Mouse (Mus musculus) cerebellum, adult (tissue): ENCODE results near the gene Nudt8.

ENCODE experiments used
- ATAC-seq: cut with Nextera tagmentation; 2 replicates; pipeline ENCODE4 v1.9.2; 2017; ENCODE audit warnings: mild to moderate bottlenecking, moderate library complexity, mixed read lengths; ENCODE audit not compliant: insufficient number of reproducible peaks, low FRiP score, low TSS enrichment

Nudt8 gene

DNA sequence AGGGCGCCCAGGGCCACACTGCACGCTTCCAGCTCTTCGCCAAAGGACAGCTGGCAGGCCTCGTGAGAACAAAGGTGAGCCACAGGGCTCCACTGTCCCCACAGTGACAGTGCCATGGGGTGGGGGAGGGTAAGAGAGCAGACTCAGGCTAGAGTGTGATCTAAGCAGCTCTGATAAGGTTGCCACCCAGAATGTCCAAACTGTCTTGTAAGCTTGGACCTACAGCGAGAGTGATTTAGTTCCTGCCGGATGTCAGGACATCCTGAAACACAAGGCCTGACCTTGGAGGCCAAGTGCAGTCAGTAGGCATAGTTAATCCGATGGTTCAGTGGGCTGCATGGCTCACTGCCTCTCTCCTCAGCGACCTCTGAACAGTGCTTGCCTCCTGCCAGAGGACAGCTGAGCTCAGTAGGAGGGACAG lies 15.1 kb upstream of the Nudt8 start:
- no peak for ATAC-seq

DNA sequence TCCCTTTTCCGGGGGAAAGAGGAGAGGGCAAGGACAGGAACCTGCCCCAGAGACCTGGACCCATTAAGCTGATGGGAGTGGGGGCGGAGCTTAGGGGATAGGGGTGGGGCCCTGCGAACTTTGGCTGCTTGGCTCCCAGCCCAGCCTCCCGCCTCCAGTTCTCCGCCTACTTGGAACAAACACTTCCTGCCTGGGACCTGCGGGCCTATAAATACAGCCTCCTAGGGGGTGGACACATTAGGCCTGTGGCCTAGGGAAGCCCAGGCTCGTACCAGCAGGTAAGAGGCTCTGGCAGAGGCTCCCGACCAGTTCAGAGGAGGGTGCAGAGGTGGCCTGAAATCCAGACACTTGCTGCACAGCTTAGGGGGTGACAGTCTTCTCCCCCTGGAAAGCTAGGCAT lies 14.0 kb upstream of the Nudt8 start, which contains the start of gene Acy3:
Gene Acy3 (plus strand): TSS at position 237 of the 400 bp plus-strand sequence.
- ATAC-seq = no peak

DNA sequence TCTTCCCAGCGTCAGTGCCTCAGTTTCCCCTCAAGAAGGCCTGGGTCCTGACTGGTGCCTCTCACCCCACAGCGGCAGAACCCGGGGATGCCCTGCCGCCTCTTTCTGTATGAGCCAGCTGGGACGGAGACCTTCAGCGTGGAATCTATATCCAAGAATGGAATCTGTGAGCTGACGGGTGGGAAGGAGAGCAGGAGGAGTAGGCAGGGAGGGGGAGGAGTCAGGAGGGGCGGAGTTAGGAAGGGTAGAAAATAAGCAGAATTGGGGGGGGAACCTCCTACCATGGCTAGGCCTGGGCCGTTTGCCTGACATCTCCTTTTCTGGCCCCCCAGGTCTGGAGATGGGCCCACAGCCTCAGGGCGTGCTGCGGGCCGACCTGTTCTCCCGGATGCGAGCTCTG lies 12.3 kb upstream of the Nudt8 start:
- ATAC-seq = no peak

DNA sequence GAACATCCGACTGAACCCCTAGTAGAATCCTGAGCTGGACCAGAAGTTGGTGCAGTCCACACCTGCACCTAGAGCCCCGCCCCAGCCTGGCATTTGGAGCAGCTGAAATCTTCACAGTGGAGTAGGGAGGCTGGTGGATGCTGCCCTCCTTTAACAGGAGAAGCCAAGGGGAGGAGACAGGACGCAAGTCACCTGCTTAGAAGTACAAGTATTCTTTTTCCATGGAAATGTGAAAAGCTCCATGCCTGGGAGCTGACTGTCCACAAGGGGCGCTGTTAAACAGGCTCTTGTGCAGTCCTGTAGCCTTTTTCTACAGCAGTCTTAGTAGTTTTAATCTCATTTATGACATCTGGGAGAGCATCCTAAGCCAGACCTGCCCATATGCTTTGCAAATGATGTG lies 11.6 kb upstream of the Nudt8 start:
- no peak for ATAC-seq

DNA sequence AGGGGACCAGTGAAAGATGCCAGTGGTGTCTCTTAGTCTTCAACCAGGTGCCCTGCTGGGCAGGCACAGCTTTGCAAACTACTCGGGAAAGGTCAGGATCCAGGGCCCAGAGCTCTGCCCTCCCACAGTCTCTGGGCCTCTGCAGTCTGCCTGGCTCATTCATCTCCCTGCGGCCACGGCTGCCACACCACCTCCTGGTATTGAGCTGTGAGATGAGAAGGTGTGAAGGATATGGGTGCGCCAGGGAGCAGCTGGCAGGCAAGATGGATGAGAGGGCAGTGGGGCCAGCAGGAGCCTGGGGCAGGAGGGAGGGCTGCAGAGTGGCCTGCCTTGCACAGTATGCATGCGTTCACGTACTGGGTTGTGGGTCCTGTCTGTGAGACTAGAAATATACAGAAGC lies 9.6 kb upstream of the Nudt8 start:
- no peak for ATAC-seq

DNA sequence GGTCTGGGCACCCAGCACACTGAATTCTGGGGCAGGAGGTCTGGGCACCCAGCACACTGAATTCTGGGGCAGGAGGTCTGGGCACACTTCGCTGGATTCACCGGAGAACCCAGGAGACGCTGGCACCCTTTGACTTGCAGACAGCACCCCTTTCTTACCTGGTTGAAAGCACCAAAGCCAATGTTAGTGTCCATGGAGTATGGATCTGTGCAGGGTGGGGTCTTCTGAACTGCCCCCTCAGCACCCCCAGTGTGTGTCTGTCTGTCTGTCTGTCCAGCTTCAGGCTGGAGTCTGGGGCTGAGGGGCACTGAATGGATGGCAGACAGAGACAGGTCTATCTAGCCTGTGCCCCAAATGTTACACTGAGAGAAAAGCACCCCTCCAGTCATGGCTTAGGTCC lies 8.8 kb upstream of the Nudt8 start:
- ATAC-seq = no peak

DNA sequence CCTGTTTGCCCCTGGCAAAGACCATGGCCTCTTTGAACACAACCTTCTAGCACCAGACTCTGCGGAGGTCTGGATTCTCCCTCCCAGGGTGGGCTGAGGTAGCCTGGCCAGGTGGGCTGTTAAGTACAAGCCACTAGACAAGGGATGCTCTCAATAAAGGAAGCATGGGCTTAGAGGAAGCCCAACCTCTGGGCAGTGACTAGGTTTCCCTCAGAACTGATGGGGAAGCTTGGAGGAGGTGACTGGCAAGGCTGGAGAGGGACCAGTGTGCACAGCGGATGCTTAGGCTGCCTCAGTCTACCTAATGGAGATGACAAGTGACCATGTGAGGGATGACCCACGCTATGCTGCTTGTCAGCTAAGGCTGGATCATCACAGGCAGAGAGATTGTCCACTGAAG lies 8.4 kb upstream of the Nudt8 start:
- no peak for ATAC-seq

DNA sequence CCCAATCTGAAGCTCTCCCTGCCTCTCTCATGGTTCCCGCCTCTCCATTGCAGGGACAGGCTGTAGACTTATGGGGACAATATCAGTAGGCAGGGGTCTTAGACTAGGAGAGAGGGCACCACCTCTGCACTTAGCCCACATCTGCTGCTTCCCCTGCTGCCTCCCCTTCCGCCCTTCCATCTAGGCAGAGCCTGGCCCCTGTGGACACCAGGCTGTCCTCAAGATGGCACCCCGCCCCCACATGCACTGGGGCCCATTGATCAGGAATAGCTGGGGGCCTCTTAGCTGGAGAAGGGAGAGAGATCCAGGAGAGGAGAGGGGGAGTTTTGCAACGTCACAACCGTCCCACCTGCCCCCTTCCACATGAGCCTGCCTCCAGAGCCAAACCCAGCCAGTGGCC lies 8.0 kb upstream of the Nudt8 start, which contains the start of gene Tbx10:
Gene Tbx10 (plus strand): TSS at position 337 of the 400 bp plus-strand sequence.
- no peak for ATAC-seq

DNA sequence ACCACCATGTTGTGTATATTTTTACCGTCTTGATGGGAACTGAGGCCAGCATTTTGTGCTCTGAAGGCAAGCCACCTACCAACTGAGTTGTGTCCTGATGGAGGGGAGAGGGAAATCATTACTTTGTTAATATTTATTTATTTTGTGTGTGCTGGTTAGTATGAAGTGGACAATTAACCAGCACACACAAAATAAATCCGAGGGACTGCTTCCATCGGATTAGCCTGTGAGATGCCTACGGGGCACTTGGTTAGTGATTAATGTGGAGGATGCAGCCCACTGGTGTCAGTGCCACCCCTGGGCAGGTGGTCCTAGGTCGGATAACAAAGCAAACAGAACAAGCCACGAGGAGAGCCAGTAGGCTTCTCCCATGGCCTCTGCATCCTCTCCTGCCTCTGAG lies 5.4 kb upstream of the Nudt8 start:
- ATAC-seq = no peak

DNA sequence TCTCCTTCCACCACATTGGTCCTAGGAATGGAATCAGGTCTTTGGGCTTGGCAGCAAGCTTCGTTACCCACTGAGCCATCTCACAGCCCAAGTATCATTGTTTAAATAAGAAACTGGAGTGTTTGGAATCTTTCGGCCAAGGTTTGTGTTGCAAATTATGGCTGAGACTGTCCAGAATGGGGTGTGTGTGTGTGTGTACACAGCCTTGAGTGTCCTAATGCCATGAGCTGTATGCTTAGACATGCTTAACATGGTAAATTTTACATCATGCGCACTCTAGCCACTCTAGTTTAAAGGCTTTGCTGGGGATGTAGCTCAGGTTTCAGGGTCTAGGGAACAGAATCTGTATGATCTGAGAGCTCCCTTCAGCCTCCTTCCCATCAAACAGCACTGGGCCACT lies 4.9 kb upstream of the Nudt8 start:
- ATAC-seq = no peak

DNA sequence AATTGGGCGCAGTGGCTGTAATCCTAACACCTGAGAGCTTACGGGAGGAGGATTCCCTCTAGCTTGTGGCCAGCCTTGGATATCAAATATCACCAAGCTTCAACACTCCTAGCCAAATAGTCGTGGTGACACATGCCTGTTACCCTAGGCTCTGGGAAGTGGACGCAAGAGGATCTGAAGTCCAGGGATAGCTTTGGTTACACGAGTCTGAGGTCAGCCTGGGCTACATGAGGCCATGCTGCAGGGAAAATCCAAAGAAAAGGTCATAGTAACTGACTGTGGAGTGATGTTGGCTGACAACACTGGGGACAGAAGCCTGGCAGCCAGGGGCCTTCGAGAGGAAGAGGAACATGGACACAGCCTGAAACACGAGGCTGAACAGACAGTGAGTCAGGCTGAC lies 4.3 kb upstream of the Nudt8 start:
- ATAC-seq = no peak

DNA sequence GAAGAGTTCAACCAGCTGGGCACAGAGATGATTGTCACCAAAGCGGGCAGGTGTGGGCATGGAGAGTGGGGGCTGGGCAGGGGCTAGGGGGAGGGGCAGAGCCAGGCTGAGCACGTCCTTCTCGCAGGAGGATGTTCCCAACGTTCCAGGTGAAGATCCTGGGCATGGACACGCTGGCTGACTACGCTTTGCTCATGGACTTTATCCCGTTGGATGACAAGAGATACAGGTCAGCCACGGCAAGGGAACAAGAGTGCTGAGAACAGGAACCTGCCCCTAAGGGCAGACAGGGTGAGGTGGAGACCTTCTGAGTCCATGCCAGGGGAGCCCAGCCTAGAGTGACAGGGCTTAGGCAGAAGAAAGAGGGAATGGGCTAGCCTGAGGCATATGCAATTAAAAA lies 3.6 kb upstream of the Nudt8 start:
- no peak for ATAC-seq

DNA sequence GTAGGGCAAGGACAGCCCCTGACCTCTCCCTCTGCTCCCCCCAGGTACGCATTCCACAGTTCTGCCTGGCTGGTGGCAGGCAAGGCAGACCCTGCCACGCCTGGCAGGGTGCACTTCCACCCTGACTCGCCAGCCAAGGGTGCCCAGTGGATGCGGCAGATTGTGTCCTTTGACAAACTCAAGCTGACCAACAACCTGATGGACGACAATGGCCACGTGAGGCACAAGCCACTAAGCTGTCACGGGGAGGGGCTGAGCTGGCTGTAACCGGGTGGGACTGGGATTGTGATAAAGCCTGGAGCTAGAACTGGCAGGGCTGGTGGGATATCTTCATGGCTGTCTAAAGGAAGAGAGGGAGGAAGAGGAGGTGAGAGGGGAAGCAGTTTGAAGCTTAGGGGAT lies 3.1 kb upstream of the Nudt8 start:
- ATAC-seq = no peak

DNA sequence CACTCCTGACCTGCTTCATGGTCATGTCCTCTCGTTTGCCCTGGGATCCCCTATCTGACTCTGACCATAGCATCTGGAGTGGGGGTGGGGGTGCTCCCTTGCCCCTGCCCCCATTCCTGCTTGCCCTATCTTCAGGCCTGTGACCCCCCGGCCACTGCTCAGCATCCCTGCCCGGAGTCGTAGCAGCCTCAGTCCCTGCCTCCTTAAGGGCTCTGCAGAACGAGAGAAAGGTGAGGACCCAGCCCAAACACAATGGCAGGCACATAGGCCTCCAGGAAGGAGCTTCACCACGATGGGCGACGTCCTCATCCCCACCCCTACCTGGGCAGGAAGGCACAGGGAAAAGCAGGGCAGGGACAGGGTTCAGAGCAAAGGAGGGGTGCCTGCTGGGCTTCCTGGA lies 2.0 kb upstream of the Nudt8 start:
- no peak for ATAC-seq

DNA sequence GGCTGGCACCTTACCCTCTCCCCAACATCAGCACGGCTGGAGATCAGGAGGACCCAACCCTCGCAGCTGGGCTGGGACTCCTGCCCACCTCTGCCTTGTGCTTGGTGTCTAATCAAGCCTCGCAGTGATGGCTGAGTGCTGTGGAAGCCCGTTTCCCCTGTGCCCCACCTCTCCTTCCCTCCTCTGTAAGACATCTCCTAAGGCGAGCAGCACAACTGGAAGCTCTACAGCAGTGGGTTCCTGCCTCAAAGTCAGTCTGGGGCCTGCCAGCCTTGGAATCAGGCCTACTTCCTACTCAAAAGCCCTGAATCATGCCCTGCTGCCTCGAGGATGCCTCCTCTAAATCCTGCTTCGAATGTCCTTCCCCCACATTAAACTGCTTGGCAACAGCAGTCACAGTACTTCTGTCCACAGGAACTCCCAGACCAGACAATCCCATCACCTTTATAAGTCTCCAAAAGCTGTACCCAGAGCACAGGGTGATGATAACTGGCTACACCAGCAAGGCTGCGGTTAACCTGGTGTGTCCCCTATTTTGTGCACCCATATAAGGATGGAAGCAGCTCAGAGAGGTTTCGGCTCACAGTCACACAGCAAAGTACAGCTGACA lies 1.2 kb upstream of the Nudt8 start:
- ATAC-seq = no peak

DNA sequence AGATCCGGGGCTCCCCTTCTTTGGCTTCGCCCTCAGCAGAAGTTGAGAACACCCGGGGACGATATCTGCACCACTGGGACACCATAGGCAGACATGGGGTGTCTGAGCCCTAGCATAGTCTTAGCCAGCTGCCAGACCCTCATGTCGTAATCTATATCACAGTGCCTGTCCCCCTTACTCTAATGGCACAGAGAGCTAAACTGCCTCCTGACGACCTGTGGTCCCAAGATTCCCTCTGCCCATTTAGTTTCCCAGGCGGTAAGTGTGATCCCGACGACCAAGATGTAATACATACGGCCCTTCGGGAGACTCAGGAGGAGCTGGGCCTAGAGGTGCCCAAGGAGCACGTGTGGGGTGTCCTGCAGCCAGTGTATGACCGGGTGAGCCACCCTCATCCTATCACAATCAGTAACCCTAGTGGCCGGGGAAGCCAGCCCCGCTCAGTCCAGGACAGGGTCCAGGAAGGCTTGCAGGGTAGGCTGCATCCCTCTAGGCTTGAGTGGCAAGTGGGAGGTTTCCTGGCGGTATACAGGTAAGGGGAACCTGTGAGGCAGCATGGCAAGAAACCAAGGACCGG lies 657 bp downstream of the Nudt8 start:
- no peak for ATAC-seq

DNA sequence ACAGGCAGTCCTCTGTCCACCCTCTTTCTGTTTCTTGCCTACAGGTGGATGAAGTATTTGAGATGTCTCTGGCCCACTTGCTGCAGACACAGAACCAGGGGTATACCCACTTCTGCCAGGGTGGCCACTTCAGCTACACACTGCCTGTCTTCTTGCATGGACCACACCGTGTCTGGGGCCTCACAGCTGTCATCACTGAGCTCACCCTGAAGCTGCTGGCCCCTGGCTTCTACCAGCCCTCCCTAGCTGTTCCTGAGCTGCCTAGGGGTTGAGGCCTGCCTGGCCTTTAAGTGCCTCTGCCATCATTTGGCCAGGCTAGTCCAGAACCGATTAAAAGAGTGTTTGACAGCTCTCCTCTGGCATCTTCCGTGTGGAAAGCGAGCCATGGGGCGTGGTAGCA lies 1.4 kb downstream of the Nudt8 start:
- no peak for ATAC-seq

DNA sequence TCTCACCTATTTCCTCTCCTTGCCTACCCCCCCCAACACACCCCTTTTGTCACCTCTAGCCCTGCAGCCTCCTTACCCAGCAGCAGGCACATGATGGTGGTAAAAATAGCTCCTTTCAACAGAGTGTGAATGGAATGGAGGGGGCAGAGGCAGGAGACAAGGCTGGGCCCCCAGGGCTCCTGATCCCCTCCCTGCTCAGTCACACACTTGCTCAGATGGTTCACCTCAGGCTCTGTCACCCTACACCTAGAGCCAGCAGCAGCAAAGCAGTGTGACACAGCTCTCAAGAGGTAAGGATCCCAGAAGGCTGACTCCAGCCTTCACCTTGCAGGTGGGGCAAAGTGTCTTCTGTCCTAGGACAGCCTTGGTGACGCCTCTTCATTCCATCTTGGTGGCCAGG lies 2.7 kb downstream of the Nudt8 start, which contains the start of gene Doc2g:
Gene Doc2g (plus strand): TSS at position 202 of the 400 bp plus-strand sequence.
- no peak for ATAC-seq

DNA sequence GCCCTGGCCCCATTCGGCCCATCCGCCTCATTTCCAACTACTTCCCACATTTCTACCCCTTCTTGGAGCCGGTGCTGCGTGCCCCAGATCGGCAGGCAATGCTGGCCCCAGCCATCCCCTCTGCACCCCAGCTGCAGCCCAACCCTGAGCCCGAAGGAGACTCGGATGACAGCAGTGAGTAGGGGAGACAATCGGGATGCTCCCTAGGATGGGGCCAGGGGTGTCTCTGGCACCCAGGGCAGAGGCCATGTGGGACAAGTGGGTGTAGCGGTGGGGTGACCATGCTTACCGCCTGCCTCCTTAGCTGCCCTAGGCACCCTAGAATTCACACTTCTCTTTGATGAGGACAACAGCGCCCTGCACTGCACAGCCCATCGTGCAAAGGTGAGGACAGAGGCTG lies 3.3 kb downstream of the Nudt8 start:
- no peak for ATAC-seq

DNA sequence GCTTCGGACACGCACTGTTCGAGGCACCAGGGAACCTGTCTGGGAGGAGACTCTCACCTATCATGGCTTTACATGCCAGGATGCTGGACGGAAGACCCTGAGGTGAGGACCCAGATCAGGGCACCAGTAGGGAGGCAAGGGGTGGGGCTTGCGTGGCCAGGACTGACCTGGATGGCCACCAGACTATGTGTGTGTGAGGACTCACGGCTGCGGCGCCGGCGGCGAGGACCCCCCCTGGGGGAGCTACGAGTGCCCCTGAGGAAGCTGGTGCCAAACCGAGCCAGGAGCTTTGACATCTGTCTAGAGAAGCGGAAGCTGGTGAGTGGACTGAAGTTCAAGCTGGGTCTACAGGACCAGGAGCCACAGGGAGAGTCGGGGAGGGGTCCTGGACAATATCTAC lies 4.0 kb downstream of the Nudt8 start:
- no peak for ATAC-seq

DNA sequence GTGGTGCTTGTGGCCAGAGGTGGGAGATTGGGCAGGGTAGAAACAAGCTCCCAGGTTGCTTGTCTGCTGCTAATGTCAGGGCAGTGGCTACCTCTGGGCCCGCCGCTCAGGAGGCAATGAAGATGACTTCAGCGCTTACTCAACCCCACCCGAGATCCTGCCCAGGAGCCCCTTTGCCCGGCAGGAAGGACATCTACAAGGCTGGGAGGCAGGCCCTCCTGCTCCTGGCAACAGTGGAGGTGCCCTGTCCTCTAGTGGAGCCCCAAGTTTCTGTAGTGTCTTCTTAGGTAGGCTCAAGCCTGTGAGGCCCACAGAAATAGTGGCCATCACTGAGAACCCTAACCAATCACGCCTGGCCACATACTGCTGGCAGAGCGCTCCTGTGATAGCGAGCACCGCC lies 4.7 kb downstream of the Nudt8 start:
- no peak for ATAC-seq

DNA sequence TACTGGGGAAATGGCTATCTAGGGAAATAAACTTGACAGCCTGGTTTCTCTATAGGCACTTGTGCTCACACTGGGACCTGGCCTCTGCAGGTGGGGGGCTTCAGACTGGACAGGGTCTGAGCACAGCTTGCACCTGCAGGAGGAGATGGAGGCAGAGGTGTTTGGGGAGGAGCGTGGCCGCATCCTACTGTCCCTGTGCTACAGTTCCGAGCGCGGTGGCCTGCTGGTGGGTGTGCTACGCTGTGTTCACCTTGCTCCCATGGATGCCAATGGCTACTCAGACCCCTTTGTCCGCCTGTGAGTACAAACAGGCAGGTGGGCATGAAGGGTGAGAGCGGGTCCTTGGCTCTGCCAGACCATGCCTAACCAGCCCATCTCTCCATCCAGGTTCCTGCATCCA lies 5.6 kb downstream of the Nudt8 start:
- no peak for ATAC-seq

DNA sequence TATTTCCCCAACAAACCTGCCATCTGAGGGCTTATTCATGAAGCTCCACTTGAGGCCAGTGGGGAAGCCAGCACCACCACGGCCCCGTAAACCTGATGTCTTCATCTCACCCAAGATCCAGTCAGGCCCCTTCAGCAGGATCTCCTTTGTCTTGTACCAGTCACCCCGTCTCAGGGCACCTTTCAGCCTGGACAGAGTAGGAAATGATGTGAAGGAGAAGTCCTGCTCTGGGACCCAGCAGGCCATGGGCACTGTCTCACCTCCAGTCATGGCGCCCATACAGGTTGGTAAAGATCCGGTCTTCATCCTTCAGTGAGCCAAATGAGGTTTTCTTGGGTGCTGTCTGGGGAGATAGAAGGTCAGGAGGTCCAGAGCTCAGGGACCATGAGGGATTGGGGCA lies 10.7 kb downstream of the Nudt8 start:
- no peak for ATAC-seq
